Mouse (Mus musculus) neutrophil, adult 83 days (primary cell): Measurements from ENCODE around the gene Gsdma3. TPM values are rescaled to one million over a fixed set of nuclear protein-coding genes. Genes with fewer than 3 reads are reported as not detected.

Experiments used
- total RNA-seq, 2 experiments: library from RNA; stranded (reverse); gene quantifications; one replicate each; pipeline ENCODE4 v1.2.4; 2023

Gsdma3 gene
- under 1 TPM in 1 of 2 experiments, not detected in 1; 0.57 TPM for total RNA-seq

GRCm38 (mm10) chr11:98625611-98626410 lies at the start of gene Gsdma3, which contains the start of gene Gm12355:
Gene Gsdma3, plus strand, starts transcription at chr11:98626360.
Gene Gm12355, minus strand, starts transcription at chr11:98625661.

GRCm38 (mm10) chr11:98586892-98587563 lies 39.1 kb upstream of the Gsdma3 start, which contains the start of gene Ormdl3:
Gene Ormdl3, minus strand, starts transcription at chr11:98587368.

GRCm38 (mm10) chr11:98597991-98598390 lies 28.2 kb upstream of the Gsdma3 start, which contains the start of gene Lrrc3c:
Gene Lrrc3c, plus strand, starts transcription at chr11:98598291.

GRCm38 (mm10) chr11:98646459-98646858 lies 20.3 kb downstream of the Gsdma3 start, which contains the start of gene Gsdma2:
Gene Gsdma2, plus strand, starts transcription at chr11:98646759.

GRCm38 (mm10) chr11:98664091-98664490 lies 37.9 kb downstream of the Gsdma3 start, which contains the start of gene Gsdma:
Gene Gsdma, plus strand, starts transcription at chr11:98664351.

GRCm38 (mm10) chr11:98681786-98682745 lies 55.9 kb downstream of the Gsdma3 start, which contains the start of gene Psmd3:
Gene Psmd3, plus strand, starts transcription at chr11:98682554.

Other genes with a start within 250 kb of the Gsdma3 start
- gene Tcap, start 242.5 kb upstream of the Gsdma3 start, total RNA-seq, result under 1 TPM in 1 of 2 experiments, not detected in 1; 0.50 TPM
- not detected for gene Pnmt, start 239.9 kb upstream of the Gsdma3 start, total RNA-seq
- 1 to 10 TPM; 2.3 to 3.6 TPM for gene Pgap3, start 225.9 kb upstream of the Gsdma3 start, total RNA-seq
- under 1 TPM in 1 of 2 experiments, not detected in 1; 0.13 TPM for gene Erbb2, start 213.9 kb upstream of the Gsdma3 start, total RNA-seq
- gene Mien1, start 187.4 kb upstream of the Gsdma3 start, total RNA-seq, result 10 to 100 TPM; 36.4 to 39.4 TPM
- not detected for gene Grb7, start 180.0 kb upstream of the Gsdma3 start, total RNA-seq
- gene Ikzf3, start 80.3 kb upstream of the Gsdma3 start, total RNA-seq, result 1 to 10 TPM; 3.0 to 3.1 TPM
- gene Zpbp2, start 75.3 kb upstream of the Gsdma3 start, total RNA-seq, result under 1 TPM in 1 of 2 experiments, not detected in 1; 0.33 TPM
- 10 to 100 TPM in 1 of 2 experiments, 1 to 10 TPM in 1; 8.6 to 11.0 TPM for gene Ormdl3, start 39.0 kb upstream of the Gsdma3 start, total RNA-seq
- not detected for gene Lrrc3c, start 28.1 kb upstream of the Gsdma3 start, total RNA-seq
- gene Gm12355, start 699 bp upstream of the Gsdma3 start, total RNA-seq, result 10 to 100 TPM; 19.7 to 20.5 TPM
- gene Gsdma2, start 20.4 kb downstream of the Gsdma3 start, total RNA-seq, result not detected
- not detected for gene Gsdma, start 38.0 kb downstream of the Gsdma3 start, total RNA-seq
- gene Psmd3, start 56.2 kb downstream of the Gsdma3 start, total RNA-seq, result 10 to 100 TPM; 46.3 to 52.0 TPM
- under 1 TPM in 1 of 2 experiments, not detected in 1; 0.33 TPM for gene Csf3, start 74.9 kb downstream of the Gsdma3 start, total RNA-seq
- gene Med24, start 103.1 kb downstream of the Gsdma3 start, total RNA-seq, result 10 to 100 TPM; 39.0 to 54.0 TPM
- 10 to 100 TPM; 24.3 to 28.2 TPM for gene Thra, start 114.3 kb downstream of the Gsdma3 start, total RNA-seq
- gene Nr1d1, start 149.0 kb downstream of the Gsdma3 start, total RNA-seq, result 1 to 10 TPM in 1 of 2 experiments, under 1 TPM in 1; 0.68 to 1.1 TPM
- gene Msl1, start 169.2 kb downstream of the Gsdma3 start, total RNA-seq, result 100 to 1,000 TPM; 193 to 195 TPM
- gene Casc3, start 178.5 kb downstream of the Gsdma3 start, total RNA-seq, result 10 to 100 TPM; 50.6 to 51.9 TPM
- gene Rapgefl1, start 210.4 kb downstream of the Gsdma3 start, total RNA-seq, result under 1 TPM; 0.11 to 0.53 TPM
- 10 to 100 TPM; 26.3 to 31.6 TPM for gene Wipf2, start 237.3 kb downstream of the Gsdma3 start, total RNA-seq